Mouse (Mus musculus): ENCODE measurements around the gene Bik. TPM values are rescaled to one million over a fixed set of nuclear protein-coding genes. Genes with fewer than 3 reads are reported as not detected.

Gene Bik
- polyA plus RNA-seq, 1 experiment from 2014 or later: 16.1 TPM

DNA sequence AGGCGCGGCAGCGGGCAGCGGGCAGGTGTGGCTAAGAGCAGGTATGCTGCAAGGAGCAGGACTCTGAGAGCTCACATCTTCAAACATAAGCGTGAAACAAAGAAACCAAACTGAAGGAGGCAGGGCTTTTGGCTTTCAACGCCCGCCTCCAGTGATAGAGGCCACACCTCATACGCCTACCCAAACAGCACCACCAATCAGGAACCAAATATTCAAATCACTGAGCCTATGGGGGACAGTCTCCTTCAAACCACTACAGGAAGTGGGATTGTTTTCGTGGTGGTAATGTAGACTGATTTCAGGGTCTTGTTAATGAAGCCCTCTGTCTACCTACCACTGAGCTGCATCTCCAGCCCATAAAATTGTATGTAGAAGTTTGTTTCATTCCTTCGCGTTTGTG is 43.0 kb downstream of the Bik start:
- no peak overlapping the region for H3K27ac ChIP-seq
- H3K27me3 ChIP-seq (ENCODE audit: insufficient read depth, low read length): no peaks in the 10 kb centered on the region
- TF ChIP-seq CTCF (IDR thresholded peaks at IDR 0.05; ENCODE audit: low read depth): no peak
- 63% methylated on average over 11 of the region's 11 CpGs for WGBS
- no peak overlapping the region for H3K4me2 ChIP-seq (ENCODE audit: low read length)
- DNase-seq (ENCODE audit: low spot score) (peak; percentile 40), ATAC-seq (replicated peaks; ENCODE audit: low FRiP score, low read depth) (no peak)
- H3K9ac ChIP-seq (ENCODE audit: low read depth, low read length): no peak overlapping the region
- no peaks in the 10 kb centered on the region for H3K4me1 ChIP-seq (replicated peaks; ENCODE audit: insufficient read depth, low read length)
- 0 out of 2 replicates have a peak, but pooled peaks cover 3% of the 10 kb centered on the region for H3K36me3 ChIP-seq (ENCODE audit: insufficient read depth, low read length)
- H3K9me3 ChIP-seq (replicated peaks; ENCODE audit: low read length): no peaks in the 10 kb centered on the region
- H3K4me3 ChIP-seq (replicated peaks; ENCODE audit: low read depth, low read length): no peak overlapping the region

DNA sequence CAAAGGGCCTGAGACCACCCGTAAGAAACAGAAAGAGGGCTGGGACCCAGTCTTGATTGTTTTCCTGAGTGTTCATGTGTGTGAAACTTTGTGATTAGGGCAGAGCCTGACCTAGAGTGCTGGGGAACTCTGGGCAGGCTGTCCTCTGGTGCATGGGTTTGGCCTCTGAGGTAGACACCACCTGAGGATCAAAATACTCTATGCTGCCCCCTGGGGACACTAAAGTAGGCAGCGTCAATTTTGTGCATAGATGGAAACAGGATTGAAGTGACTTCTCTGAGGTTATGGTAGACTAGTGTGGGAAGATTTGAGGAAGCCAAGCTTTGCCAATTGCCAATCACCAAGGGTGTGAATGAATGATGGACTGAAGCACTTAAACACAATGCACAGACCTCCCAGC is 44.0 kb downstream of the Bik start:
- DNase-seq (ENCODE audit: low spot score): no peak
- WGBS: 64% methylated on average over 2 of the region's 2 CpGs
- peak; percentile 49; the same call in 1 of the 2 replicates for TF ChIP-seq CTCF (IDR thresholded peaks at IDR 0.05; ENCODE audit: low read depth)

DNA sequence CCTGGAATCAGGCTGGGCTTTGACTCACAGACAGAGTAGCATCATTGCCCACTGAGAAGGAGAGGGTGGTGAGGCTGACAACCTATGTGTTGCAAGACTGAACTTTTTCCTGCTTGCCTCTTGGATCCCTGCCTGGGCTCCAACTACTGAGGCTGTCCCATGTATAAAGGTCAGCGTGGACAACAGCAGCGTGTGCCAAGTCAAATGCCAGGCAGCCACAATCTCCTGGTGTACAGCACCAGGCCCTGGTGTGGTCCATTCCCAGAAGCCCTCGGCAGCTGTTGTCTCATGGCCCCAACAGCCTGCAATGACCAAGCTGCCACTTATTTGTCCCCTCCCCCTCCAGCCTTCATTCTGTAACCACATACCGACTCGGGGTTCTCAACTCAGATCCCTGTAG is 45.0 kb downstream of the Bik start:
- Histone ChIP-seq H3K27ac (no peak overlapping the region), H3K4me3 (replicated peaks; ENCODE audit: low read depth, low read length) (no peak overlapping the region), H3K4me1 (replicated peaks; ENCODE audit: insufficient read depth, low read length) (no peaks in the 10 kb centered on the region), H3K36me3 (ENCODE audit: insufficient read depth, low read length) (peaks cover 20% of the 10 kb centered on the region; the same call in 1 of the 2 replicates), H3K4me2 (ENCODE audit: low read length) (no peak overlapping the region), H3K9ac (ENCODE audit: low read depth, low read length) (no peak overlapping the region), H3K9me3 (replicated peaks; ENCODE audit: low read length) (no peaks in the 10 kb centered on the region), H3K27me3 (ENCODE audit: insufficient read depth, low read length) (no peaks in the 10 kb centered on the region)
- ATAC-seq (replicated peaks; ENCODE audit: low FRiP score, low read depth): no peak
- TF ChIP-seq CTCF (IDR thresholded peaks at IDR 0.05; ENCODE audit: low read depth): no peak
- WGBS: 79% methylated on average over 5 of the region's 5 CpGs
- DNase-seq (ENCODE audit: low spot score): no peak

More for the DNA sequence above, 44.0 kb downstream of the Bik start:
- Histone ChIP-seq H3K27ac (no peak overlapping the region), H3K4me3 (replicated peaks; ENCODE audit: low read depth, low read length) (no peak overlapping the region), H3K27me3 (ENCODE audit: insufficient read depth, low read length) (no peaks in the 10 kb centered on the region), H3K4me2 (ENCODE audit: low read length) (no peak overlapping the region), H3K4me1 (replicated peaks; ENCODE audit: insufficient read depth, low read length) (no peaks in the 10 kb centered on the region), H3K9me3 (replicated peaks; ENCODE audit: low read length) (no peaks in the 10 kb centered on the region), H3K9ac (ENCODE audit: low read depth, low read length) (no peak overlapping the region), H3K36me3 (ENCODE audit: insufficient read depth, low read length) (peaks cover 10% of the 10 kb centered on the region; the same call in 1 of the 2 replicates)
- ATAC-seq (replicated peaks; ENCODE audit: low FRiP score, low read depth): no peak

DNA sequence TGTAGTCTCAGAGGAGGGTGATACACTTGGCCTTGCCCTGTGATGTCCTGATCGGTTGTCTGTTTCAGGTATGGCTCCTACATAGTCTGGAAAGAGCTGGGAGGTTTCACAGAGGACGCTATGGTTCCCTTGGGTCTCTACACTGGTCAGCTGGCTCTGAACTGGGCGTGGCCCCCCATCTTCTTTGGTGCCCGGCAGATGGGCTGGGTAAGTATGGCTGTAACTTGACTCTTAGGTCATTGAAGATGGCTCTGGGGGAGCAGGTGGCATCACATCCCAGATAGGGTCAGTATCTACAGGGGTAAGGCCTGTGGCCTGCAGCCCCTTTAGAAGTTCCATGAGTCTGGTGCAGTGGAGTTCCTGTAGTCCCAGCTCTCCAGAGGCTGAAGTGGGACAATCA is 45.5 kb downstream of the Bik start:
- no peak for TF ChIP-seq CTCF (IDR thresholded peaks at IDR 0.05; ENCODE audit: low read depth)
- Histone ChIP-seq H3K4me1 (replicated peaks; ENCODE audit: insufficient read depth, low read length) (no peaks in the 10 kb centered on the region), H3K9me3 (replicated peaks; ENCODE audit: low read length) (no peaks in the 10 kb centered on the region), H3K9ac (ENCODE audit: low read depth, low read length) (no peak overlapping the region), H3K36me3 (ENCODE audit: insufficient read depth, low read length) (peaks cover 25% of the 10 kb centered on the region), H3K4me2 (ENCODE audit: low read length) (no peak overlapping the region), H3K27ac (no peak overlapping the region), H3K4me3 (replicated peaks; ENCODE audit: low read depth, low read length) (no peak overlapping the region), H3K27me3 (ENCODE audit: insufficient read depth, low read length) (no peaks in the 10 kb centered on the region)
- DNase-seq (ENCODE audit: low spot score) (no peak), ATAC-seq (replicated peaks; ENCODE audit: low FRiP score, low read depth) (no peak)
- WGBS: 66% methylated on average over 4 of the region's 4 CpGs

DNA sequence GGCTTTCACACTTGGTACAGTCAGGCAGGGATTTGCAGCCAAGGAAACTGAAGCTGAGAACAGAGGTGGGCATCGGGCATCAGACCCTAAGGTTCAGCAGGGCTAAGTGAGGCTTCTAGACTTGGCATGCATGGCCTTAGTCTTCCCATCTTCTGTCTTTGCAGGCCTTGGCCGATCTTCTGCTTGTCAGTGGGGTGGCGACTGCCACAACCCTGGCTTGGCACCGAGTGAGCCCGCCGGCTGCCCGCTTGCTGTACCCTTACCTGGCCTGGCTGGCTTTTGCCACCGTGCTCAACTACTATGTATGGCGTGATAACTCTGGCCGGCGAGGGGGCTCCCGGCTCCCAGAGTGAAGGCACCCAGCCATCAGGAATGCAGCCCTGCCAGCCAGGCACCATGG is 46.9 kb downstream of the Bik start:
- H3K27me3 ChIP-seq (ENCODE audit: insufficient read depth, low read length): no peaks in the 10 kb centered on the region
- no peak for DNase-seq (ENCODE audit: low spot score)
- no peaks in the 10 kb centered on the region for H3K9me3 ChIP-seq (replicated peaks; ENCODE audit: low read length)
- H3K9ac ChIP-seq (ENCODE audit: low read depth, low read length): no peak overlapping the region
- ATAC-seq (replicated peaks; ENCODE audit: low FRiP score, low read depth): no peak
- WGBS: 95% methylated on average over 12 of the region's 12 CpGs
- no peak overlapping the region for H3K4me3 ChIP-seq (replicated peaks; ENCODE audit: low read depth, low read length)
- peaks cover 37% of the 10 kb centered on the region for H3K36me3 ChIP-seq (ENCODE audit: insufficient read depth, low read length)
- no peak for TF ChIP-seq CTCF (IDR thresholded peaks at IDR 0.05; ENCODE audit: low read depth)
- H3K27ac ChIP-seq: no peak overlapping the region
- no peaks in the 10 kb centered on the region for H3K4me1 ChIP-seq (replicated peaks; ENCODE audit: insufficient read depth, low read length)
- H3K4me2 ChIP-seq (ENCODE audit: low read length): no peak overlapping the region

DNA sequence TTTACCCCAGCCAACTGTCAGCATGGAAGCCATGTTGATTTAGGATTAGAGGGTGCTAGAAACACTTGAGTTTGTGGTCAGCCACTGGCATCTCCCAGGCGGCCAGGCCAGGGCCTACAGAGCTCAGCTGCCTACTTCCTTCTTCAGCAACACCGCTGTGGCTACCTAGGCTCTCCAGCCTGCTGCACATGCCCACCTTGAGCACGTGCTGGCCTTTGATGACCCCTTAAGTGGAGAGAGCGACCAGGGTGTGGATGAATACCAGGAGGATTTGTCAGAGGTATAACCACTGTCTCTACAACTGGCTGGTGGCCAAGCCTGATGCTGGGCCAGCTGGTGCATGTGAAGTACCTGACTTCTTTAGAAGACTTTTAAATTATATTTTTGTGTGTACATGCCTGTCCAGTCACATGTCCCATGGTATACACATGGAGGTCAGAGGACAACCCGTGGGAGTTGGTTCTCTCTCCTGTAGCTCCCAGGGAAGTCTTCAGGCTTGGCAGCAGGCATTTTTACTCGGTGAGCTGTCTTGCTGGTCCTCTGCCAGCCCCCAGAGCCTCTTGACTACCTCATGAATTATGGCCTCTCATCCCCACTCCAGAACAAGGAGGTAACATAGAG is 48.2 kb downstream of the Bik start:
- H3K4me1 ChIP-seq (replicated peaks; ENCODE audit: insufficient read depth, low read length): no peaks in the 10 kb centered on the region
- TF ChIP-seq CTCF (IDR thresholded peaks at IDR 0.05; ENCODE audit: low read depth): no peak
- 76% methylated on average over 6 of the region's 6 CpGs for WGBS
- H3K9me3 ChIP-seq (replicated peaks; ENCODE audit: low read length): no peaks in the 10 kb centered on the region
- H3K27me3 ChIP-seq (ENCODE audit: insufficient read depth, low read length): no peaks in the 10 kb centered on the region
- no peak overlapping the region for H3K4me3 ChIP-seq (replicated peaks; ENCODE audit: low read depth, low read length)
- no peak overlapping the region for H3K9ac ChIP-seq (ENCODE audit: low read depth, low read length)
- H3K27ac ChIP-seq: no peak overlapping the region
- peaks cover 43% of the 10 kb centered on the region for H3K36me3 ChIP-seq (ENCODE audit: insufficient read depth, low read length)
- H3K4me2 ChIP-seq (ENCODE audit: low read length): no peak overlapping the region
- no peak for ATAC-seq (replicated peaks; ENCODE audit: low FRiP score, low read depth)
- no peak for DNase-seq (ENCODE audit: low spot score)

DNA sequence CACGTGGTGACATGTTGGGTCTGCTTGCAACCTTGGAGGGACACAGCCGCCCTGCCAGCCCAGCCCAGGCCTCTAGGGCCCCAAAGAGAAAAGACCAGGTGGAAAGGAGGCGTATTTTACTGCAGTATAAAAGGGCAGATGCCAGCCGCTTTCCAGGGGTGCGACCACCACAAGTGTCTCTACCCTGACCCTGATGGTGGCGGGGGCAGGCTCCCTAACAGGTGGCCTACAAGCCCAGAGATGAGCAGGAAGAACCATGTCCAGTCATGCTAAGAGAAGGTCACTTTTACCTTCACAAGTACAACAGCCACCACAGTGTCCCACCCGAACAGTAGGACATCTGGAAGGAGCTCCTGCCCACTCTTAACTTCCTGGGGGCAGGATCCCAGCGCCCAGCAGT is 48.9 kb downstream of the Bik start:
- Histone ChIP-seq H3K27ac (no peak overlapping the region), H3K36me3 (ENCODE audit: insufficient read depth, low read length) (peaks cover 43% of the 10 kb centered on the region), H3K9me3 (replicated peaks; ENCODE audit: low read length) (no peaks in the 10 kb centered on the region), H3K9ac (ENCODE audit: low read depth, low read length) (no peak overlapping the region), H3K27me3 (ENCODE audit: insufficient read depth, low read length) (no peaks in the 10 kb centered on the region), H3K4me1 (replicated peaks; ENCODE audit: insufficient read depth, low read length) (no peaks in the 10 kb centered on the region), H3K4me3 (replicated peaks; ENCODE audit: low read depth, low read length) (no peak overlapping the region), H3K4me2 (ENCODE audit: low read length) (no peak overlapping the region)
- DNase-seq (ENCODE audit: low spot score) (no peak), ATAC-seq (replicated peaks; ENCODE audit: low FRiP score, low read depth) (no peak)
- 95% methylated on average over 8 of the region's 8 CpGs for WGBS
- TF ChIP-seq CTCF (IDR thresholded peaks at IDR 0.05; ENCODE audit: low read depth): no peak

Measured in kidney, postnatal 0 days (tissue).